ENCODE assay signal across 8 mouse cellular contexts in the genomic region with DNA sequence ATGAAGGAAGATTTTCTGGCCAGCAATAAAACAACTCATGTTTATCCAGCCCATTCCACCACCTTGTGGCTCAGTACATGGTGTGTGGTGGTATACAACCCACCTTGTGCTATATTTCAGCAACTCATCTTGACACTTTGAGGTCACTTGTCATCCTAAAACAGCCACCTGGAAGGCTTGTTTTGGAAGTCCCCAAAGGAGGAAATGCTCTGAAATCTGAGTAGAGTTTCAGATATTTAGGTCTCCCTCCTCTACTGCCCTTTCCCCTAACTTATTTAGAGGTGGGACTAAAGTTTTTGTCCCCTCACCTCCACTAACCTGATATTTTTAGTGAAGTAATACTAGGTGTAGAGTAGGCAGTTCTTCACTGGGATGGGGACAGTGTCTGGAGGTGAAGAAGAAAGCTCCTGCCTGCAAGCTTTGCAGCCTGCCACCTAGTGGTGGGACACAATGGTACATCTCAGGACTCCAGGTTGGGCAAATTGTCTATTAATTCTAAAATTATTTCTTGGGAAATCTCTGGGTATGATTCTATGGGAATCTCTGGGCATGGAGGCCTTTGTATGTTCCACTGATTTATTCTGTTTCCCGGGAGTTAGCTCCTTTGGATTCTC. TPM values are rescaled to one million over a fixed set of nuclear protein-coding genes. Genes with fewer than 3 reads are reported as not detected.
DNase-seq lines count a peak whose midpoint lies in the region; ATAC-seq and TF ChIP-seq lines count a peak whose summit lies in the region.

No protein-coding gene starts in this region.

- H3K4me3 ChIP-seq in cortical plate, adult 2 months (ENCODE audit: insufficient read depth, low read length) = no peak overlapping the region; the same call in 1 of the 2 replicates
- H3K4me3 ChIP-seq in limb, embryonic 14.5 days (replicated peaks; ENCODE audit: low read length) = no peak overlapping the region
- peak overlapping the region; percentile 83 for H3K4me3 ChIP-seq in midbrain, postnatal 0 days (ENCODE audit: low read depth, low read length)
- H3K4me3 ChIP-seq in stomach, embryonic 16.5 days (replicated peaks; ENCODE audit: low read length) = peak overlapping the region; percentile 65

- 36% methylated on average over 1 of the region's 1 CpGs for WGBS in limb, embryonic 14.5 days
- WGBS in midbrain, postnatal 0 days = 18% methylated on average over 1 of the region's 1 CpGs
- WGBS in stomach, embryonic 16.5 days = 21% methylated on average over 1 of the region's 1 CpGs

- no peak for ATAC-seq in limb, embryonic 14.5 days (ENCODE audit: low FRiP score, low read depth)
- no peak for ATAC-seq in midbrain, postnatal 0 days (ENCODE audit: low FRiP score)
- ATAC-seq in stomach, embryonic 16.5 days (ENCODE audit: insufficient read depth, low FRiP score) = no peak

- DNase-seq in 3T3-L1 (ENCODE audit: low read depth, low spot score) (peak; percentile 90), WW6 (ENCODE audit: low read depth, low spot score) (peak; percentile 38)
- peak; percentile 94 for DNase-seq in heart, adult 11 months
- peak; percentile 40 for DNase-seq in kidney, adult 11 months
- peak; percentile 21 for DNase-seq in limb, embryonic 14.5 days (ENCODE audit: low spot score)
- DNase-seq in midbrain, postnatal 0 days (ENCODE audit: low spot score) = peak; percentile 32

- peak overlapping the region; percentile 75 for H3K4me2 ChIP-seq in limb, embryonic 14.5 days (replicated peaks; ENCODE audit: low read depth, low read length, severe bottlenecking)
- H3K4me2 ChIP-seq in midbrain, postnatal 0 days (ENCODE audit: low read depth, low read length, poor library complexity, severe bottlenecking) = peak overlapping the region; percentile 69
- H3K4me2 ChIP-seq in stomach, embryonic 16.5 days (ENCODE audit: low read depth, low read length) = peak overlapping the region; percentile 71

- no peak overlapping the region for H3K9ac ChIP-seq in limb, embryonic 14.5 days (ENCODE audit: low read depth, low read length, severe bottlenecking)
- no peak overlapping the region for H3K9ac ChIP-seq in midbrain, postnatal 0 days (replicated peaks; ENCODE audit: low read length, poor library complexity, severe bottlenecking)
- no peak overlapping the region for H3K9ac ChIP-seq in stomach, embryonic 16.5 days (ENCODE audit: low read length)

- TF ChIP-seq CTCF in cortical plate, adult 2 months (IDR thresholded peaks at IDR 0.05; ENCODE audit: extremely low read depth, insufficient read depth, low read length) = peak; percentile 66
- peak; percentile 74 for TF ChIP-seq CTCF in midbrain, postnatal 0 days (IDR thresholded peaks at IDR 0.05)

- no peaks in the 10 kb centered on the region; the same call in 1 of the 2 replicates for H3K4me1 ChIP-seq in cortical plate, adult 2 months (ENCODE audit: control insufficient read depth, insufficient read depth, low read length)
- peaks cover 9% of the 10 kb centered on the region; the same call in 1 of the 2 replicates for H3K4me1 ChIP-seq in limb, embryonic 14.5 days (ENCODE audit: control insufficient read depth, insufficient read depth, low read length)
- 0 out of 2 replicates have a peak, but pooled peaks cover 5% of the 10 kb centered on the region for H3K4me1 ChIP-seq in midbrain, postnatal 0 days (ENCODE audit: insufficient read depth, low read length)
- H3K4me1 ChIP-seq in stomach, embryonic 16.5 days (ENCODE audit: control insufficient read depth, insufficient read depth, low read length) = peaks cover 5% of the 10 kb centered on the region; the same call in 1 of the 2 replicates

- H3K36me3 ChIP-seq in limb, embryonic 14.5 days (ENCODE audit: control insufficient read depth, insufficient read depth, low read length) = no peaks in the 10 kb centered on the region
- H3K36me3 ChIP-seq in midbrain, postnatal 0 days (ENCODE audit: insufficient read depth, low read length) = no peaks in the 10 kb centered on the region
- no peaks in the 10 kb centered on the region for H3K36me3 ChIP-seq in stomach, embryonic 16.5 days (ENCODE audit: control insufficient read depth, insufficient read depth, low read length)

- H3K27ac ChIP-seq in cortical plate, adult 2 months (ENCODE audit: insufficient read depth, low read length) = no peak overlapping the region
- no peak overlapping the region for H3K27ac ChIP-seq in limb, embryonic 14.5 days (replicated peaks; ENCODE audit: low read depth, low read length)
- no peak overlapping the region for H3K27ac ChIP-seq in midbrain, postnatal 0 days (ENCODE audit: low read depth, low read length)
- no peak overlapping the region for H3K27ac ChIP-seq in stomach, embryonic 16.5 days (ENCODE audit: low read length)

- no peaks in the 10 kb centered on the region for H3K9me3 ChIP-seq in limb, embryonic 14.5 days (ENCODE audit: control insufficient read depth, low read length)
- H3K9me3 ChIP-seq in midbrain, postnatal 0 days (ENCODE audit: low read length) = no peaks in the 10 kb centered on the region
- no peaks in the 10 kb centered on the region for H3K9me3 ChIP-seq in stomach, embryonic 16.5 days (replicated peaks; ENCODE audit: control insufficient read depth, low read length)

- H3K27me3 ChIP-seq in limb, embryonic 14.5 days (ENCODE audit: control insufficient read depth, insufficient read depth, low read length) = no peaks in the 10 kb centered on the region
- H3K27me3 ChIP-seq in midbrain, postnatal 0 days (ENCODE audit: insufficient read depth, low read length) = no peaks in the 10 kb centered on the region
- no peaks in the 10 kb centered on the region for H3K27me3 ChIP-seq in stomach, embryonic 16.5 days (ENCODE audit: control insufficient read depth, insufficient read depth, low read length)

- TF ChIP-seq POLR2A in cortical plate, adult 2 months (IDR thresholded peaks at IDR 0.05; ENCODE audit: extremely low read depth, insufficient read depth, low read length) = no peak
- no peak for TF ChIP-seq POLR2A in limb, embryonic 14.5 days (IDR thresholded peaks at IDR 0.05; ENCODE audit: borderline replicate concordance, extremely low read depth, insufficient read depth, insufficient read length)

RNA-seq across cellular contexts. Expression of gene Grk5, which starts 2.5 kb away (rescaled TPM):
- polyA plus RNA-seq in cortical plate, adult 2 months (2012; rRNA removed) = 5.8 TPM in 2 replicates
- 3.5 and 3.8 TPM in 2 replicates for polyA plus RNA-seq in limb, embryonic 14.5 days (2012; rRNA removed)
- 2.7 and 3.2 TPM in 2 replicates for polyA plus RNA-seq in limb, embryonic 14.5 days (2014; fragmentation: Nextera tagmentation; extraction: Ambion mirVana)
- total RNA-seq in midbrain, postnatal 0 days (2014; rRNA removed) = 10.6 and 11.2 TPM in 2 replicates
- polyA plus RNA-seq in midbrain, postnatal 0 days (2015; fragmentation: Nextera tagmentation; extraction: Ambion mirVana) = 1.2 and 2.1 TPM in 2 replicates
- polyA plus RNA-seq in stomach, embryonic 16.5 days (2015; fragmentation: Nextera tagmentation; extraction: Ambion mirVana) = 2.5 and 3.4 TPM in 2 replicates

RNA-seq across cellular contexts. Expression of gene Prdx3, which starts 17.7 kb away (rescaled TPM):
- polyA plus RNA-seq in cortical plate, adult 2 months (2012; rRNA removed) = 91.6 and 101 TPM in 2 replicates
- 80.9 and 83.8 TPM in 2 replicates for polyA plus RNA-seq in limb, embryonic 14.5 days (2012; rRNA removed)
- polyA plus RNA-seq in limb, embryonic 14.5 days (2014; fragmentation: Nextera tagmentation; extraction: Ambion mirVana) = 103 and 109 TPM in 2 replicates
- total RNA-seq in midbrain, postnatal 0 days (2014; rRNA removed) = 82.8 and 93.8 TPM in 2 replicates
- 110 and 117 TPM in 2 replicates for polyA plus RNA-seq in midbrain, postnatal 0 days (2015; fragmentation: Nextera tagmentation; extraction: Ambion mirVana)
- polyA plus RNA-seq in stomach, embryonic 16.5 days (2015; fragmentation: Nextera tagmentation; extraction: Ambion mirVana) = 119 and 126 TPM in 2 replicates

RNA-seq across cellular contexts. Expression of gene Sfxn4, which starts 30.8 kb away (rescaled TPM):
- 20.1 and 22.0 TPM in 2 replicates for polyA plus RNA-seq in cortical plate, adult 2 months (2012; rRNA removed)
- polyA plus RNA-seq in limb, embryonic 14.5 days (2012; rRNA removed) = 11.2 TPM in 2 replicates
- polyA plus RNA-seq in limb, embryonic 14.5 days (2014; fragmentation: Nextera tagmentation; extraction: Ambion mirVana) = 8.8 and 9.7 TPM in 2 replicates
- 4.3 and 7.8 TPM in 2 replicates for total RNA-seq in midbrain, postnatal 0 days (2014; rRNA removed)
- polyA plus RNA-seq in midbrain, postnatal 0 days (2015; fragmentation: Nextera tagmentation; extraction: Ambion mirVana) = 9.0 and 10.3 TPM in 2 replicates
- polyA plus RNA-seq in stomach, embryonic 16.5 days (2015; fragmentation: Nextera tagmentation; extraction: Ambion mirVana) = 5.5 and 5.7 TPM in 2 replicates

Comparison
In these comparisons a context has a peak if more than half of its experiments do, and no peak if none do; other contexts are left out.
1. DNase-seq: peak in every context shown above with its lines; median percentile 94 in heart, adult 11 months; 90 in 3T3-L1; 40 in kidney, adult 11 months; 38 in WW6; 32 in midbrain, postnatal 0 days; 21 in limb, embryonic 14.5 days.
2. H3K4me3 ChIP-seq: peak in midbrain, postnatal 0 days (single experiment) and stomach, embryonic 16.5 days (single experiment); none in cortical plate, adult 2 months (single experiment) and limb, embryonic 14.5 days (single experiment).
3. Peak in every context shown above with its lines, with median percentiles within 50 percentile points of each other: H3K4me2 ChIP-seq.